Mouse (Mus musculus) adrenal gland, adult (tissue): ENCODE results near the gene Ifit3.

ENCODE experiments used
- DNase-seq, 2 experiments: peaks; one replicate each; pipeline ENCODE4 v3.0.0; 2022 to 2023; ENCODE audit warnings: low spot score in 1 of 2; ENCODE audit not compliant: inconsistent age in 2 of 2

Gene Ifit3

GRCm38 (mm10) chr19:34583126-34583766 is at the start of gene Ifit3:
TSS of gene Ifit3 (plus strand) at chr19:34583531.
- DNase-seq = peak; percentile 56 to 76

DNA sequence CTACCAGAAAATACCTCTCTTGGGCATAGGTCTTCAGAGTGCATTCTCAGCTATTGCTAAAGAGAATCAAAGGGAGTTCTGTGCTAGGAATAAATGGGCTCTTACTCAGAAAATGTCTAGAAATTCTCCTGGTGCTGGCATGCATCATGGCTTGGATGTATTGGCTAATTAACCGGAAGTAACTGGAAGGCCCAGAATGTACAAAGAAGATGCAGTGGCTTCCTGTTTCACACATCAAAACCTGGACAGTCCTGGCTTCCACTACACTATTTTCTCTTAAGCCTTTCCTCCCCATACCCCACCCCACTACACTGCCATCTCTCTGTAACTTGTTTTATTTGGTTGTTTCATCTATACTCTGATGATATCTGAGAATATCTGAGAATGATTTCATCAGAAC is 43.9 kb upstream of the Ifit3 start:
- DNase-seq = no peak

- no peak for DNase-seq
Measured at GRCm38 (mm10) chr19:34546211-34546610, 37.1 kb upstream of the Ifit3 start.

GRCm38 (mm10) chr19:34547976-34548375 is 35.4 kb upstream of the Ifit3 start:
- DNase-seq = peak; percentile 79 to 94

DNA sequence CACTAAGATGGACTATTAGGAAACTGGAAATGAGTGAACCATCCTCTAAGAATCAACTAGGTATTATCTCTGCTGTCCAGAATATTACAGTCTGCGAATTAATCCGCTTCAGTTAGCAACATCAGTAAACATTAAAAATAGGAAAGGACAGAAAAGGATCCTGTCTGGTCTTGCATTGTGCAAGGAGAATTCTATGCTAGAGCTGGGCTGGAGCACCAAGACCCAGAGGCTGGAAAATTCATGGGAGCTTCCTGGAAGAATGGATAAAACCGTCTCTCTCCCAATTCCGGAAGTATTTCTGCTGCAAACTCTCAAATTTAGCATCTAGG is 33.2 kb upstream of the Ifit3 start:
- DNase-seq = no peak

GRCm38 (mm10) chr19:34550534-34551223 is 32.7 kb upstream of the Ifit3 start, which contains the start of gene Ifit2:
TSS of gene Ifit2 (plus strand) at chr19:34550694.
- peak; percentile 67 to 87 for DNase-seq

DNA sequence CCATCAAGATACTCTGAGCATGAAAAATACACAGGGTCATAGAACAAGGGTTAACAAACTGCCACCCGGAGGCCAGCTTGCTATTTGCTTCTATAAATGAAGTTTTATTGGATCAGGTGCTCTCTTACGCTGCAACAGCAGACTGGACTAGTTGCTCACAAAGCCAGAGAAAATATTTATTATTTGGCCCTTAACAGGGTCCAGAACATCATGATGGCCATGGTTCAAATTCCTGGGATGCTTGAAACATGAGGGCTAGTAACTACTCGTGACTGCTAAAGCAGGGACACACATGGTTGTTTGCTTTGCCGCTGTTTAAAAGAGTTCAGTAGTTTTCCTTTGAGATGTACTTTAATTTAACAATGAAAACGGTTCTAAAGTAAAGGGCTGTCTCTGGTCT is 31.4 kb upstream of the Ifit3 start:
- DNase-seq = no peak

DNA sequence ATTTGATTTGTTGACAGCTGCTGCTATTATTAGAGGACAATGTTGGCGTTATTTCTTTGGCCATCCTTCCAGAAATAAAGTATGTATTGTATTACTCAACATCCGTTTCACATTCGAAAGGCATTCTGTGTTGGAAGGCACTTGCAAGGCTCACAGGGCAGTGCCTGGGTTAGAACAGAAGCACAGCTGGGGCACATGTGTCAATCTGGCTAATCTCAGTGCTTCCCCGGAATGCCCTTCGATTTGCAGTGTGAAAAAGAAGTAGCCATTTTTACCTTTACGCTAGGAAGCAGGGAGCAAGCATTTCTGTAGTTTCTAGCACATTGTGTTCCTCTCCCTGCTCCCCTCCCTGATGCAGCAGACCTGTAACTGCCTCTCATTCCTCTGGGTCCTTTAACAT is 30.3 kb upstream of the Ifit3 start:
- DNase-seq = no peak

DNA sequence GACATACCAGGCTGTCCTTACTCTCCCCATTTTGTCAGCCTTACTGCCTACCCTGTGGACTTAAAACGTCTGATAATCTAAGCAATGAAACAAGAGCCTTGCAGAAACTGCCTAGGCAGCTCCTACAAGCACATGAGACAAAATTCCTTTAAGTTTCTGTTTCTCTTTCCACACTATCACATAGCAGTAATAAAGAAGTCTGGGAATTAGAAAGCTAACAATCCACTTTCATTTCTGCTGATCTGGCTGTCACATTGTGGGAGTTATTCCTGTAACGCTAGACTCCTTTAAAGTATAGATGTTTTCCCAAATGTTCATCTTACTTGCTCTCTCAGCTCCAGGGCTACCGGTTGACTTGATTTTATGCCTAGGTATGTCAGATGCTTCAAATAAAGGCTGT is 29.8 kb upstream of the Ifit3 start:
- DNase-seq = no peak

- no peak for DNase-seq
Measured at GRCm38 (mm10) chr19:34554061-34554460, 29.3 kb upstream of the Ifit3 start.

- DNase-seq = no peak
Measured at GRCm38 (mm10) chr19:34556621-34557020, 26.7 kb upstream of the Ifit3 start.

- DNase-seq = no peak
Measured at GRCm38 (mm10) chr19:34562556-34562955, 20.8 kb upstream of the Ifit3 start.

- DNase-seq = no peak
Measured at GRCm38 (mm10) chr19:34566178-34566784, 17.1 kb upstream of the Ifit3 start.

- DNase-seq = no peak
Measured at GRCm38 (mm10) chr19:34568988-34569895, 14.1 kb upstream of the Ifit3 start.

- peak in 1 of 2 experiments; percentile 65 for DNase-seq
Measured at GRCm38 (mm10) chr19:34569896-34570476, 13.3 kb upstream of the Ifit3 start.

DNA sequence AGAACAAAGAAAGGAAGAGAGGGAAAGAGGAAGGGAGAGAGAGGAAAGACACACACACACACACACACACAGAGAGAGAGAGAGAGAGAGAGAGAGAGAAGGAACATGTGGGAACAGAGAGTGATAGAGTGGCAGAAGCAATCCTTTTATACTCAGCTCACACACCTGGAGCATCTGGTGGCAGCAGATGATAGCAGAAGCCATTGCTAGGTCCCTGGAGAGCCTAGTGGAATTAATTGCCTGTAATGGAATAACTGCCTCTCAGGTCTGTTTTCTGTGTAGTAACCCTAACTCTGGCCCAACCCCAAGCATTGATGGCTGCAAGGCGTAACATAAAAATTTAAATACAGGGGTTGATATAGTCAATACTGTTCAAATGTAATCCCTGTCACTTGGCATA is 12.3 kb upstream of the Ifit3 start:
- DNase-seq = no peak

DNA sequence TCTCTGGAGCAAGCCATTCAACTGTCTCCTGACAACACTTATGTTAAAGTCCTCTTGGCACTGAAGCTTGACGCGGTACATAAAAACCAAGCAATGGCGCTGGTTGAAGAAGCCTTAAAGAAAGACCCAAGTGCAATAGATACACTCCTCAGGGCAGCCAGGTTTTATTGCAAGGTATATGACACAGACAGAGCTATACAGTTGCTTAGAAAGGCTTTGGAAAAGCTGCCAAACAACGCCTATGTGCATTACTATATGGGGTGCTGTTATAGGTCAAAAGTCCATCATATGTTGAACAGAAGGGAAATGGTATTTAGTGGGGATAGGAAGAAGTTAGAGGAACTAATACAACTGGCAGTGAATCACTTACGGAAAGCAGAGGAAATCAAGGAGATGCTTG is 9.7 kb upstream of the Ifit3 start:
- DNase-seq = no peak

- DNase-seq = no peak
Measured at GRCm38 (mm10) chr19:34577121-34577520, 6.2 kb upstream of the Ifit3 start.

DNA sequence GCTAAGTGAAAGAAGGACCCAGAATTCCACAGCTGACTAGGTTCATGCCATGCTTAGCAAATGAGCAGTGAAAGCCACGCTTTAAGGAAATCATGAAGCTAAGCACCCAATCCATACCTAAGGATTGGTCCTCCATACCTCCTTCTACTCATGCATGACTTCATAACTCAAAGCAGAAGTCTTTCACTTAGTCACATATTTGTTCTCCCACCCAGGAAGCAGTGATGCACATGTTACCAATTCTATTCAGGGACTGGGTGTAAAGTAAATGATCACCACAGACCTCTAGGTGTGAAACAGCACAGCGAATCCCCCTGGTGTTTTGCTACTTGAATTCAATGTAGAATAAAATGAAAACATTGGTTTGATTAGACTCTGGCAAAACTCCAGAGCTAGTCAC is 635 bp upstream of the Ifit3 start:
- peak in 1 of 2 experiments; percentile 35 for DNase-seq

GRCm38 (mm10) chr19:34585740-34586458 is 2.6 kb downstream of the Ifit3 start:
- peak in 1 of 2 experiments; percentile 63 for DNase-seq
